Mouse (Mus musculus) cerebellum, postnatal 25 days (tissue): ENCODE measurements around the gene Il27ra.
"Not testable (repeated sequence)": the region's sequence is repeated elsewhere in the genome, so short reads cannot be mapped to it uniquely, and the experiment has no call there.

ENCODE experiments used
- DNase-seq, 2 experiments: peaks; one replicate each; pipeline ENCODE4 v3.0.0; 2021; ENCODE audit warnings: mixed read lengths in 2 of 2

Gene Il27ra

DNA sequence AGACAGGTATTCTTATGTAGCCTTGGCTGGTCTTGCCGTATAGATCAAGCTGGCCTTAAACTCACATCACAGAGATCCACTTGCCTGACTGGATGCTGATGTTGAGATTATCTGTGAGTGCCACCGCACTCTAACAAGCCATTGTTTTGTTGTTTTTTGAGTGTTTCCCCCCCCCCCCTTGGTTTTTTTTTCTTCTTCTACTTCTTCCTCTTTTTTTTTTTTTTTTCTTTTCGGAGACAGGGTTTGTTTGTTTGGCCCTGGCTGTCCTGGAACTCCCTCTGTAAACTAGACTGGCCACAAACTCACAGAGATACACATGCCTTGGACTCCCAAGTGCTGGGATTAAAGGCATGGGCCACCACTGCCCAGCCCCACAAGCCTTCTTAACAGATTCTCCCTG, 48.4 kb downstream of the Il27ra start:
- DNase-seq, result no peak

- DNase-seq, result no peak
Observed at GRCm38 (mm10) chr8:83992488-83992887, 49.9 kb downstream of the Il27ra start.

DNA sequence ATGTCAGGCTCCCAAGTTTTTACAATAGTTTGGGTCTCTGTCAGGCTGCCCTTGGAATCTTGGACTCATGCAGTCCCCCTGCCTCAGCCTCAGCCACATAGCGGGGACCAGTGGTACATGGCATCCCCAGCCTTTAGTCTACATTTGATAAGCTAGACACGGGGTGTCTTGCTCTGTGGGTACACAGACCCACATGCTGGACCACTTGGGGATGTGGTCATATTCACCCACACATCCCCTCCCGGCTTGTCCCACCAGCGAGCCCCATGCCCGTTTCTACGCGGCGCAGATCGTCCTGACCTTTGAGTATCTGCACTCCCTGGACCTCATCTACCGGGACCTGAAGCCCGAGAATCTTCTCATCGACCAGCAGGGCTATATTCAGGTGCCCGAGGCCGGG, 52.2 kb downstream of the Il27ra start:
- DNase-seq, result no peak

- no peak for DNase-seq
Observed at GRCm38 (mm10) chr8:83989243-83989642, 53.1 kb downstream of the Il27ra start.

GRCm38 (mm10) chr8:83983222-83983621, 59.2 kb downstream of the Il27ra start:
- DNase-seq, result not testable (repeated sequence)

DNA sequence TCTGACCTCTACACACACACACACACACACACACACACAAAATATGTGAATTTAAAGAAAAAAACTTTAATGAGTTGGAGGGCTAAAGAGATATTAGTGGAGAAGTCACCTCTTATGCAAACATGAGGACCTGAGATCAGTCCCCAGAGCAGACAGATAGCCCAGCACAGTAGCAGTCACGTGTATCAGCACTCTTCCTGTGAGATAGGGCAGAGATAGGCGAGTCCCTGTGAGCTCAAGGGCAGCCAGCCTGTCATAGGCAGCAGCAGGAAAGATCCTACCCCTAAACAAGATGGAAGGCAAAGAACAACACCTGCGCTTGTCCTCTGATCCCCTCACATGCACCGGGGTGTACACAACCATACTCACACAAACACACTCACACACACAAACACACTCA, 59.9 kb downstream of the Il27ra start:
- peak in 1 of 2 experiments; percentile 3 for DNase-seq

GRCm38 (mm10) chr8:83981533-83981932, 60.9 kb downstream of the Il27ra start:
- DNase-seq, result peak; percentile 53 to 60

- peak; percentile 41 to 56 for DNase-seq
Observed at GRCm38 (mm10) chr8:83980845-83981244, 61.5 kb downstream of the Il27ra start.
